Mouse (Mus musculus) kidney, adult 18-20 months (tissue): ENCODE measurements around the gene Cttnbp2nl.

Source experiments
- DNase-seq: peaks from one replicate; pipeline ENCODE4 v3.0.0; 2021

Gene Cttnbp2nl

GRCm38 (mm10) chr3:105012696-105013313 lies 40.1 kb downstream of the Cttnbp2nl start:
- no peak for DNase-seq

GRCm38 (mm10) chr3:105011883-105012282 lies 41.1 kb downstream of the Cttnbp2nl start:
- no peak for DNase-seq

- no peak for DNase-seq
Measured at GRCm38 (mm10) chr3:105010681-105011339, 42.1 kb downstream of the Cttnbp2nl start.

GRCm38 (mm10) chr3:105008070-105008469 lies 44.9 kb downstream of the Cttnbp2nl start:
- DNase-seq: no peak

GRCm38 (mm10) chr3:105006101-105006500 lies 46.8 kb downstream of the Cttnbp2nl start:
- no peak for DNase-seq

- no peak for DNase-seq
Measured at GRCm38 (mm10) chr3:105005561-105006065, 47.3 kb downstream of the Cttnbp2nl start.

GRCm38 (mm10) chr3:105005011-105005410 lies 47.9 kb downstream of the Cttnbp2nl start:
- DNase-seq: no peak

- no peak for DNase-seq
Measured at GRCm38 (mm10) chr3:105003960-105004463, 48.9 kb downstream of the Cttnbp2nl start.

- DNase-seq: no peak
Measured at GRCm38 (mm10) chr3:105001374-105001773, 51.6 kb downstream of the Cttnbp2nl start.

GRCm38 (mm10) chr3:105000561-105000960 lies 52.4 kb downstream of the Cttnbp2nl start:
- no peak for DNase-seq

- DNase-seq: peak; percentile 2
Measured at GRCm38 (mm10) chr3:104997563-104997962, 55.4 kb downstream of the Cttnbp2nl start.

- DNase-seq: no peak
Measured at GRCm38 (mm10) chr3:104995707-104996106, 57.2 kb downstream of the Cttnbp2nl start.

GRCm38 (mm10) chr3:104994415-104994841 lies 58.5 kb downstream of the Cttnbp2nl start:
- DNase-seq: no peak

GRCm38 (mm10) chr3:104993800-104994199 lies 59.1 kb downstream of the Cttnbp2nl start:
- no peak for DNase-seq

- peak; percentile 91 for DNase-seq
Measured at GRCm38 (mm10) chr3:104992709-104993388, 60.1 kb downstream of the Cttnbp2nl start.

GRCm38 (mm10) chr3:104991703-104992102 lies 61.2 kb downstream of the Cttnbp2nl start:
- no peak for DNase-seq

GRCm38 (mm10) chr3:104987884-104988283 lies 65.1 kb downstream of the Cttnbp2nl start:
- no peak for DNase-seq

GRCm38 (mm10) chr3:104979735-104980134 lies 73.2 kb downstream of the Cttnbp2nl start:
- DNase-seq: no peak

GRCm38 (mm10) chr3:104967548-104968300 lies 85.2 kb downstream of the Cttnbp2nl start:
- peak; percentile 91 for DNase-seq

- DNase-seq: no peak
Measured at GRCm38 (mm10) chr3:104965991-104966554, 86.9 kb downstream of the Cttnbp2nl start.

- DNase-seq: no peak
Measured at GRCm38 (mm10) chr3:104965070-104965855, 87.7 kb downstream of the Cttnbp2nl start.
